ENCODE assay signal across 22 mouse cellular contexts in genomic region chr2:66350590-66350989, GRCm38 (mm10).
"Had no signal": no experiment of that assay in that cellular context is flagged by ENCODE, and none has a peak within 500 bp of the region (broad histone marks: within the 10 kb centered on the region; RNA-seq: fewer than 3 reads in every experiment).

No protein-coding gene starts in this region.

- H3K36me3 ChIP-seq: kidney, embryonic 15.5 days; limb, embryonic 10.5 days; limb, embryonic 13.5 days; liver, embryonic 12.5 days; liver, embryonic 15.5 days; lung, embryonic 15.5 days; stomach, embryonic 15.5 days had no signal

- H3K27me3 ChIP-seq: kidney, embryonic 15.5 days; limb, embryonic 13.5 days; liver, embryonic 12.5 days; liver, embryonic 15.5 days; lung, embryonic 15.5 days; stomach, embryonic 15.5 days had no signal

- H3K9ac ChIP-seq: kidney, embryonic 15.5 days; limb, embryonic 13.5 days; liver, embryonic 12.5 days; liver, embryonic 15.5 days; lung, embryonic 15.5 days; stomach, embryonic 15.5 days had no signal

- H3K9me3 ChIP-seq: kidney, embryonic 15.5 days; limb, embryonic 10.5 days; limb, embryonic 13.5 days; liver, embryonic 12.5 days; liver, embryonic 15.5 days; lung, embryonic 15.5 days; stomach, embryonic 15.5 days had no signal

- H3K4me2 ChIP-seq: kidney, embryonic 15.5 days; limb, embryonic 13.5 days; liver, embryonic 12.5 days; liver, embryonic 15.5 days; lung, embryonic 15.5 days; midbrain, embryonic 11.5 days; stomach, embryonic 15.5 days had no signal

- ATAC-seq: liver, embryonic 12.5 days had no signal

- H3K4me1 ChIP-seq: kidney, embryonic 15.5 days; limb, embryonic 10.5 days; limb, embryonic 13.5 days; liver, embryonic 12.5 days; liver, embryonic 15.5 days; lung, embryonic 15.5 days; stomach, embryonic 15.5 days had no signal

- H3K4me3 ChIP-seq: kidney, embryonic 15.5 days; limb, embryonic 10.5 days; limb, embryonic 13.5 days; liver, embryonic 12.5 days; liver, embryonic 15.5 days; lung, embryonic 15.5 days; stomach, embryonic 15.5 days had no signal

- H3K27ac ChIP-seq: kidney, embryonic 15.5 days; limb, embryonic 10.5 days; limb, embryonic 13.5 days; liver, embryonic 12.5 days; liver, embryonic 15.5 days; lung, embryonic 15.5 days; stomach, embryonic 15.5 days had no signal

- DNase-seq: kidney, adult 8-10 months; kidney, postnatal 10 days; kidney, postnatal 36 days; layer of hippocampus, postnatal 36 days; liver; lung, adult 18-20 months; lung, postnatal 10 days; lung, postnatal 36 days; midbrain, embryonic 14.5 days; right cerebral cortex, adult 18-20 months; right cerebral cortex, postnatal 14 days; right cerebral cortex, postnatal 4 days; thymus, adult 18-20 months; thymus, postnatal 36 days had no signal
